Mouse (Mus musculus) C2C12 (cell line): ENCODE data around the gene Nrxn3.

ENCODE experiments used
- CTCF ChIP-seq: IDR thresholded peaks from one replicate; pipeline ENCODE4 v1.5.1; 2011; ENCODE audit not compliant: control insufficient read depth, insufficient read depth, insufficient read length
- FOSL1 ChIP-seq: IDR thresholded peaks from one replicate; pipeline ENCODE4 v1.8.0; 2011; ENCODE audit warnings: mild to moderate bottlenecking, low read length; ENCODE audit not compliant: poor library complexity, insufficient read depth, severe bottlenecking
- MAX ChIP-seq: IDR thresholded peaks from one replicate; pipeline ENCODE4 v1.6.1; 2011; ENCODE audit warnings: mild to moderate bottlenecking, control low read depth
- MYOD1 ChIP-seq: IDR thresholded peaks from one replicate; pipeline ENCODE4 v1.6.1; 2011; ENCODE audit warnings: low read depth; ENCODE audit not compliant: control insufficient read depth, insufficient read length
- USF1 ChIP-seq: IDR thresholded peaks from one replicate; pipeline ENCODE4 v1.6.1; 2011; ENCODE audit warnings: low read depth, mild to moderate bottlenecking, control low read depth, moderate library complexity

DNA sequence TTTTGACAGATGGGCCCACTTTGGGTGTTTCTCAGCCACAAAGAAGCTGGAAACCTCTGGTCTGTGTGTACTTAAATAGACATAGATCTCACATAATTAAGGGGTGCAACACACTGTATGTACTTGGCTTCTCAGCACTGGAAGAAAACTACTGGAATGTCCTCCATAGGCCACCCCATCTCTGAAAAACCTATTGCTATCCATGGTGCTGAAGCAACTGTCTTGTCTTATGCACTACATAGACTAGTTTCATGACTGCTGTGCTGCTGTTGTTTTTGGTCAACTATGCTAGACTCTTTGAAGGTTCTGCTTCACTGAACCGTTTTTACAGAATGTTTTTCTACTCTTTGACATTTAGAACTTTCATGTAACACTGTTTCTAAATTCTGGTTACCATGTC lies 519.8 kb downstream of the Nrxn3 start:
- TF ChIP-seq CTCF = no peak
- TF ChIP-seq USF1 = no peak
- no peak for TF ChIP-seq FOSL1
- no peak for TF ChIP-seq MAX
- TF ChIP-seq MYOD1 = no peak
